Mouse (Mus musculus) spleen, adult 2 months (tissue): ENCODE results near the gene Dhx9. TPM values are rescaled to one million over a fixed set of nuclear protein-coding genes. Genes with fewer than 3 reads are reported as not detected.
A peak's percentile ranks its signal among the peaks of the same experiment; 100 is the strongest.

ENCODE experiments used
- DNase-seq, 2 experiments: peaks; one replicate each; pipeline versions ENCODE4 v3.0.0 to v3.0.0-alpha.2; 2012 to 2021; ENCODE audit warnings: low spot score in 2 of 2, low read depth in 1 of 2
- H3K27ac ChIP-seq: fragments of 200-500 bp; 2 replicates; pipeline ENCODE4 v1.5.1; 2012; ENCODE audit warnings: low read length, inconsistent platforms; ENCODE audit not compliant: insufficient read depth
- H3K27me3 ChIP-seq: fragments of 200-500 bp; 2 replicates; pipeline ENCODE4 v1.6.1; 2012; ENCODE audit warnings: mild to moderate bottlenecking, moderate library complexity, low read length, inconsistent platforms; ENCODE audit not compliant: control insufficient read depth, insufficient read depth
- H3K36me3 ChIP-seq: fragments of 200-500 bp; 2 replicates; pipeline ENCODE4 v1.6.1; 2012; ENCODE audit warnings: mild to moderate bottlenecking, low read length, inconsistent platforms; ENCODE audit not compliant: control insufficient read depth, insufficient read depth
- H3K4me1 ChIP-seq: fragments of 200-500 bp; 2 replicates; pipeline ENCODE4 v1.6.1; 2011; ENCODE audit warnings: inconsistent platforms; ENCODE audit not compliant: control insufficient read depth, insufficient read depth, insufficient read length
- H3K4me3 ChIP-seq: fragments of 200-500 bp; 2 replicates; pipeline ENCODE4 v1.5.1; 2011; ENCODE audit warnings: mild to moderate bottlenecking, inconsistent platforms; ENCODE audit not compliant: insufficient read depth, insufficient read length; ENCODE audit errors: extremely low read depth
- CTCF ChIP-seq: fragments of 200-500 bp; IDR thresholded peaks from 2 replicates; pipeline ENCODE4 v1.5.1; 2011; ENCODE audit warnings: mild to moderate bottlenecking, inconsistent platforms; ENCODE audit not compliant: insufficient read depth, insufficient read length, insufficient replicate concordance; ENCODE audit errors: extremely low read depth
- POLR2A ChIP-seq: fragments of 200-500 bp; IDR thresholded peaks from 2 replicates; pipeline ENCODE4 v1.6.1; 2011; ENCODE audit warnings: low read depth, low read length, inconsistent platforms
- whole genome bisulfite sequencing: fragments of 180-500 bp; shearing (Covaris S2); methylation state at CpG from one replicate; pipeline ENCODE4 v1.1.7; 2018; 5-methylcytosine and 5-hydroxymethylcytosine counted together
- polyA plus RNA-seq: library from polyadenylated mRNA; depleted of rRNA; stranded (reverse); fragments of >200 nt; gene quantifications from 2 replicates; pipeline ENCODE4 v1.2.3, GENCODE M21; 2012

Dhx9 gene
- polyA plus RNA-seq, 1 experiment, result 10.9 TPM

DNA sequence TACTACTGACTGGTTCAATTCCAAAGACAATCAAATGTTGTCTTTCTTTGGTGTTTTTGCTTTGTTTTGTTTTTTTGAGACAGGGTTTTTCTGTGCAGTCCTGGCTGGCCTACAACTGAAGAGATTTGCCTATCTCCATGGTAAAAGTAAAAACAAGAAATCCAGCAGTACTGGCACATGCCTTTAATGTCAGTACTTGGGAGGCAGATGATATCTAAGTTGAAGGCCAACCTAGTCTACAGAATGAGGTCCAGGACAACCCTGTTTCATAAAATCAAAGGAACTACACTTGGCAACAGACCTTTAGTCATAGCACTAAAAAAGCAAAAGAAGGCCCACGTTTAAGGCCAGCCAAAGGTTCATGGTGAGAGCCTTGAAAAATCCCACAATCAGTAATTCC is 25.7 kb downstream of the Dhx9 start:
- TF ChIP-seq POLR2A, result no peak
- DNase-seq, result no peak
- H3K27me3 ChIP-seq, result no peaks in the 10 kb centered on the region
- H3K4me3 ChIP-seq, result no peak overlapping the region
- 89% methylated on average over 1 of the region's 1 CpGs for WGBS
- no peaks in the 10 kb centered on the region for H3K4me1 ChIP-seq
- H3K36me3 ChIP-seq, result peaks cover 48% of the 10 kb centered on the region
- no peak overlapping the region for H3K27ac ChIP-seq

DNA sequence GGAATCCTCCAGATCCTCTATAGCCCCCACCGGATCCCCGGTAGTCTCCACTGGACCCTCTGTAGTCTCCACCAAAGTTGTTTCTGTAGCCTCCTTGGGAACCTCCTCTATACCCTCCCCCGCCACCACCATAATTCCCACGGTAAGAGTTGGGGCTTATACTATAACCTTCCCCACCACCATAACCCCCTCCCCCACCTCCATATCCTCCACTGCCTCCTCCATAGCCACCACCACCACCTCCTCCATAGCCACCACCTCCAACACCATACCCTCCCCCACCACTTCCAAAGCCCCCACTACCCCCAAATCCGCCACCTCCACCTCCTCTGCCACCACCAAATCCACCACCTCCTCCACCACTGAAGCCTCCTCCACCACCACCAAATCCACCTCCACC is 31.3 kb downstream of the Dhx9 start:
- no peak for DNase-seq
- 91% methylated on average over 5 of the region's 5 CpGs for WGBS
- no peak overlapping the region for H3K27ac ChIP-seq
- no peaks in the 10 kb centered on the region for H3K27me3 ChIP-seq
- no peaks in the 10 kb centered on the region for H3K4me1 ChIP-seq
- H3K4me3 ChIP-seq, result no peak overlapping the region
- TF ChIP-seq POLR2A, result no peak
- TF ChIP-seq CTCF, result no peak
- peaks cover 34% of the 10 kb centered on the region for H3K36me3 ChIP-seq

DNA sequence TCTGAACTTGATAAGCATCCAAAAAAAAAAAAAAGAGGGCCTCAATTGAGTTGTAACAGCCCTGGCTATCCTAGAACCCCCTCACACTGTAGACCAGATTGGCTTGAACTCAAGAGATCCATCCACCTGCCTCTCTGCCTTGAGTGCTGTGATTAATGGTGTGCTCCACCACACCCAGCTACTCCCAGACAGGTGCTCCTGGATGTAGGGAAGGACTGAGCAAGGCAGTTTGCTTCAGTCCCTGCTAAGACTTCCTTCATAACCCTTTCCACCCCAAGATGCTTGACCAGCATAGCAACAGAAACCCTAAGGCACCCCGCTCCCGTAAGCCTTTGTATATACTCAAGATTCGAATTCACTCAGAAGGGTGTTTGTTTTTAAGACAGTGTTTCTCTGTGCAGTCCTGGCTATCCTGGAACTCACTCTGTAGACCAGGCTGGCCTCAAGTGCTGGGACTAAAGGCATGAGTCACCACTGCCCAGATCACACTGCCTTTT is 34.3 kb downstream of the Dhx9 start:
- 89% methylated on average over 3 of the region's 3 CpGs for WGBS
- H3K36me3 ChIP-seq, result peaks cover 17% of the 10 kb centered on the region
- no peak for TF ChIP-seq CTCF
- H3K4me1 ChIP-seq, result no peaks in the 10 kb centered on the region
- no peak overlapping the region for H3K27ac ChIP-seq
- no peak for DNase-seq
- no peaks in the 10 kb centered on the region for H3K27me3 ChIP-seq
- H3K4me3 ChIP-seq, result no peak overlapping the region

DNA sequence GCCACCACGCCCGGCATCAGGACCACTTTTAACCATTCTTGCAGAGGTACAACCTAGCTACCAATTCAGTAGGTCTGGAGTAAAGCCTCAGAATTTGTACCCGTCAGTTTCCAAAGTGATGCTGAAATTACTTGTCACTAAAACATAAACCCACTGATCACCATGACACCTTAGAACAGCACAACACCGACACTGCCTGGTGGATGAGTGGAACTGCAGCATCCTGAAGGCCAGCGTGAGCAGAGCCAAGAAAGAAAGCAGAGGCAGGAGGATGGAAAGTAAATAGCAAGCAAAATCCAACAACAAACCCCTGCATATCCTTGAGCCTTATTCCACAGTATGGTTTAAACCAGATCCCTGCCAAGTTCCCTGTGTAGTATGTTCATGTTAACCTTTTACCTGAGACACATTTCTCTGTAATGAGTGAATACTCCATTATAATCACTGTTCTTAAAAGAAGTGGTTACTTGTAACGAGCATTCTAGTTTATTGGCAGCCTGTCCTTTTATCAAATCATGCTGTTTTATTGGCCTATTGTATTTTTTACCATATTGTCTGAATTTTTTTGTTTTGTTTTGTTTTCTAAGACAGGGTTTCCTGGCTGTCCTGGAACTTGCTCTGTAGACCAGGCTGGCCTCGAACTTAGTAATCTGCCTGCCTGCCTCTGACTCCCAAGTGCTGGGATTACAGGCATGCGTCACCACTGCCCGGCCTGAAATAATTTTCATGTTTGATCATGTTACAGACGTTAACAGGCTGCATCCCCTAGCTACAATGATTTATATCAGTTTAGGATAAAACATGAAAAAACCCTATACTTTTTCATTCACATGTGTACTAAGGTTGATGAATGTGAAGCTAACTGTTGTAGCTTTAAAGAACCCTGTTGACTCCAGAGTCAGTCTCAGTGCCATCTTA is 36.0 kb downstream of the Dhx9 start:
- peaks cover 10% of the 10 kb centered on the region for H3K36me3 ChIP-seq
- H3K4me1 ChIP-seq, result no peaks in the 10 kb centered on the region
- no peaks in the 10 kb centered on the region for H3K27me3 ChIP-seq
- TF ChIP-seq CTCF (peak; percentile 76; the same call in 1 of the 2 replicates), POLR2A (no peak)
- H3K27ac ChIP-seq, result no peak overlapping the region
- DNase-seq, result peak; percentile 32 to 64
- H3K4me3 ChIP-seq, result no peak overlapping the region
- 72% methylated on average over 10 of the region's 10 CpGs for WGBS

DNA sequence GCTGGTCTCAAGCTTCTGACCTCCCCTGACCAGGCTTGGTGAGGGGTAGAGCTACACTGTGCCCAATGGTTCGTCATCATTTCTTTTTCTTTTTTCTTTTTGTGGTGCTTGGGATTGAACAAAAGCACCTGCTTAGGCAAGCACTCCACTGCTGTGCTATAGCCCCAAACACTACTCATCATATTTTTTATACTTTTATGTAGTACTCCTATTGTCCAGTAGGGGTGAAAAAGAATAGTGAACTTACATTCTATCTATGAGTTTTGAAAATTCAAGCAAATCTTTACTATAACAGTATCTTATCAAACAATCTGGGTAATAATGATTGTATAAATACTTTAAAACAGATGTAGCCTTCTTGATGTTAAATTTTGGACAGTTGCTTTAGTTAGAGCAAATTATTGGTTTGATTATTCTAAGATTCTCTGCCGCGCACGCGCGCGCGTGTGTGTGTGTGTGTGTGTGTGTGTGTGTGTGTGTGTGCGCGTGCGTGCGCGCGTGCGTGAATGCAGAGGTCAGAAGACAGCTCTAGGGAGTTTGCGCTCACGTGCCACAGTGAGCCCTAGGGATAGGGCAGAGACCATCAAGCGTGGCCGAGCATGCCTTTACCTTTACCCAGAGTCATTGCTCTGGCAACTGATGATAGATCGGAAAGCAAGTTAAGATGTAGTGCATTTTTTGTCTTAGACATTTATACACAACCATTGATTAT is 41.2 kb downstream of the Dhx9 start:
- no peak overlapping the region for H3K27ac ChIP-seq
- no peak overlapping the region for H3K4me3 ChIP-seq
- no peak for TF ChIP-seq POLR2A
- no peak for TF ChIP-seq CTCF
- no peaks in the 10 kb centered on the region for H3K36me3 ChIP-seq
- WGBS, result 96% methylated on average over 20 of the region's 20 CpGs
- no peaks in the 10 kb centered on the region for H3K4me1 ChIP-seq
- H3K27me3 ChIP-seq, result no peaks in the 10 kb centered on the region
- DNase-seq, result no peak

DNA sequence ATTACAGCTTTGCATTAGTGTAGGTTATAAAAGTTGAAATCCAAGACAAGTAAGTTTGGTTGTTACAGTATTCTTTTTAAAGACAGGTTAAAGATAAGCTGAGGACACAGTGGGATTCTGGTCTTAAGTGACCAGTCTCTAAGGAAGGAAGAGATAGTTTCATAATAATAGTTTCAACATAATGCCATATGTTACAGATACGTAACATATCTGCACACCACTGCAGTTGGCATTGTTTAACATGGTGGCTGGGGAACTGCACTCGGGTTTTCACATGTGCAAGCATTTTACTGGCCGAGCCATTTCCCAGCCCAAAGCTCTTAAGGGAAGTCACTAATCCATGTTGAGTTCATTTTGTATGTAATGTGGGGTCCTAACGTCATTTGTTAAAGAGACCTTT is 43.8 kb downstream of the Dhx9 start:
- H3K36me3 ChIP-seq, result no peaks in the 10 kb centered on the region
- H3K4me3 ChIP-seq, result no peak overlapping the region
- no peak for DNase-seq
- H3K4me1 ChIP-seq, result no peaks in the 10 kb centered on the region
- TF ChIP-seq CTCF, result no peak
- TF ChIP-seq POLR2A, result no peak
- H3K27ac ChIP-seq, result no peak overlapping the region
- no peaks in the 10 kb centered on the region for H3K27me3 ChIP-seq
- 83% methylated on average over 4 of the region's 4 CpGs for WGBS
